Mouse (Mus musculus) hindbrain, postnatal 0 days (tissue): ENCODE data around the gene Psmd1. TPM values are rescaled to one million over a fixed set of nuclear protein-coding genes. Genes with fewer than 3 reads are reported as not detected.

Source experiments
- ATAC-seq: fragments of 200-750 bp; cut with Nextera tagmentation; 2 replicates; pipeline ENCODE4 v1.8.0; 2017; ENCODE audit warnings: mild to moderate bottlenecking, moderate TSS enrichment, moderate library complexity
- DNase-seq: peaks from one replicate; pipeline ENCODE4 v3.0.0-alpha.2; 2015; ENCODE audit warnings: low spot score
- H3K27ac ChIP-seq: fragments of 300-500 bp; sonication (generic); 2 replicates; pipeline ENCODE4 v1.5.1; 2014; ENCODE audit warnings: mild to moderate bottlenecking
- H3K27me3 ChIP-seq: fragments of 300-500 bp; sonication (generic); 2 replicates; pipeline ENCODE4 v1.6.1; 2014; ENCODE audit warnings: low read length, mixed read lengths; ENCODE audit not compliant: insufficient read depth
- H3K36me3 ChIP-seq: fragments of 300-500 bp; sonication (generic); 2 replicates; pipeline ENCODE4 v1.6.1; 2014; ENCODE audit warnings: low read length, mixed read lengths; ENCODE audit not compliant: insufficient read depth
- H3K4me1 ChIP-seq: fragments of 300-500 bp; sonication (generic); 2 replicates; pipeline ENCODE4 v1.6.1; 2014; ENCODE audit warnings: antibody characterized with exemption, low read length, mixed read lengths; ENCODE audit not compliant: insufficient read depth
- H3K4me2 ChIP-seq: fragments of 300-500 bp; sonication (generic); 2 replicates; pipeline ENCODE4 v1.6.1; 2014; ENCODE audit warnings: low read depth, mild to moderate bottlenecking, low read length, moderate library complexity, mixed read lengths
- H3K4me3 ChIP-seq: fragments of 300-500 bp; sonication (generic); 2 replicates; pipeline ENCODE4 v1.5.1; 2014; ENCODE audit warnings: low read length
- H3K9ac ChIP-seq: fragments of 300-500 bp; sonication (generic); replicated peaks from 2 replicates; pipeline ENCODE4 v1.6.1; 2014; ENCODE audit warnings: mild to moderate bottlenecking, low read length, moderate library complexity, mixed read lengths
- H3K9me3 ChIP-seq: fragments of 300-500 bp; sonication (generic); 2 replicates; pipeline ENCODE4 v1.6.1; 2016; ENCODE audit warnings: low read length, mixed read lengths
- CTCF ChIP-seq: IDR thresholded peaks from 2 replicates; pipeline ENCODE4 v1.5.1; 2016; ENCODE audit warnings: antibody characterized with exemption, control low read depth, low read depth
- WGBS: fragments of 180-500 bp; shearing (Covaris S2); extraction: QIAGEN DNeasy Blood & Tissue Kit; methylation state at CpG from one replicate; pipeline ENCODE4 v1.1.7; 2014; 5-methylcytosine and 5-hydroxymethylcytosine counted together
- polyA plus RNA-seq: library from polyadenylated mRNA; unstranded; fragments of >200 nt; fragmentation: Nextera tagmentation; extraction: Ambion mirVana; gene quantifications from 2 replicates; pipeline ENCODE4 v1.2.1, GENCODE M21; 2015
- total RNA-seq: library from RNA; depleted of rRNA; stranded (reverse); fragments of >200 nt; gene quantifications from 2 replicates; pipeline ENCODE4 v1.2.3, GENCODE M21; 2014

The Psmd1 gene
- total and polyA plus RNA-seq, 2 experiments from 2014 or later = 127 to 183 TPM

- H3K9me3 ChIP-seq = no peaks in the 10 kb centered on the region
- H3K36me3 ChIP-seq = no peaks in the 10 kb centered on the region; the same call in 1 of the 2 replicates
- H3K4me3 ChIP-seq = no peak overlapping the region
- no peak overlapping the region for H3K27ac ChIP-seq
- H3K9ac ChIP-seq = no peak overlapping the region
- no peak overlapping the region for H3K4me2 ChIP-seq
- DNase-seq (no peak), ATAC-seq (no peak)
- TF ChIP-seq CTCF = no peak
- no peaks in the 10 kb centered on the region for H3K4me1 ChIP-seq
- no peaks in the 10 kb centered on the region for H3K27me3 ChIP-seq
- WGBS = 78% methylated on average over 5 of the region's 5 CpGs
Measured at GRCm38 (mm10) chr1:86147557-86147956, 83.4 kb downstream of the Psmd1 start.

- Histone ChIP-seq H3K9ac (no peak overlapping the region), H3K4me3 (no peak overlapping the region), H3K36me3 (no peaks in the 10 kb centered on the region; the same call in 1 of the 2 replicates), H3K4me1 (no peaks in the 10 kb centered on the region), H3K27me3 (no peaks in the 10 kb centered on the region), H3K9me3 (no peaks in the 10 kb centered on the region), H3K27ac (no peak overlapping the region), H3K4me2 (no peak overlapping the region)
- ATAC-seq = no peak
- no peak for TF ChIP-seq CTCF
- WGBS = 59% methylated on average over 9 of the region's 9 CpGs
- no peak for DNase-seq
Measured at GRCm38 (mm10) chr1:86148161-86148560, 84.0 kb downstream of the Psmd1 start.

GRCm38 (mm10) chr1:86150929-86151328 is 86.7 kb downstream of the Psmd1 start:
- no peak overlapping the region for H3K9ac ChIP-seq
- no peak overlapping the region for H3K27ac ChIP-seq
- 81% methylated on average over 6 of the region's 6 CpGs for WGBS
- no peak overlapping the region for H3K4me3 ChIP-seq
- H3K36me3 ChIP-seq = no peaks in the 10 kb centered on the region
- no peak for DNase-seq
- H3K4me1 ChIP-seq = 0 out of 2 replicates have a peak, but pooled peaks cover 5% of the 10 kb centered on the region
- no peak overlapping the region for H3K4me2 ChIP-seq
- H3K27me3 ChIP-seq = no peaks in the 10 kb centered on the region
- ATAC-seq = no peak
- no peaks in the 10 kb centered on the region for H3K9me3 ChIP-seq
- TF ChIP-seq CTCF = no peak

GRCm38 (mm10) chr1:86151376-86151775 is 87.2 kb downstream of the Psmd1 start:
- Histone ChIP-seq H3K4me3 (no peak overlapping the region), H3K4me1 (0 out of 2 replicates have a peak, but pooled peaks cover 7% of the 10 kb centered on the region), H3K27me3 (no peaks in the 10 kb centered on the region), H3K4me2 (no peak overlapping the region), H3K9ac (no peak overlapping the region), H3K27ac (no peak overlapping the region), H3K9me3 (no peaks in the 10 kb centered on the region), H3K36me3 (no peaks in the 10 kb centered on the region)
- TF ChIP-seq CTCF = no peak
- WGBS = 86% methylated on average over 7 of the region's 7 CpGs
- DNase-seq (no peak), ATAC-seq (no peak)

GRCm38 (mm10) chr1:86152618-86153017 is 88.4 kb downstream of the Psmd1 start:
- Histone ChIP-seq H3K4me2 (no peak overlapping the region), H3K27ac (no peak overlapping the region), H3K27me3 (no peaks in the 10 kb centered on the region), H3K4me1 (0 out of 2 replicates have a peak, but pooled peaks cover 7% of the 10 kb centered on the region), H3K4me3 (no peak overlapping the region), H3K9me3 (no peaks in the 10 kb centered on the region), H3K9ac (no peak overlapping the region), H3K36me3 (peaks cover 5% of the 10 kb centered on the region; the same call in 1 of the 2 replicates)
- 83% methylated on average over 1 of the region's 1 CpGs for WGBS
- peak; percentile 29 for TF ChIP-seq CTCF
- DNase-seq (no peak), ATAC-seq (no peak)

GRCm38 (mm10) chr1:86154133-86154823 is 90.1 kb downstream of the Psmd1 start, which contains the start of gene Armc9:
Gene Armc9 (plus strand): TSS chr1:86154780.
- H3K9ac ChIP-seq = peak within 1 kb of the TSS; percentile 71
- H3K9me3 ChIP-seq = no peaks in the 10 kb centered on the region
- 0 out of 2 replicates have a peak, but pooled peaks cover 7% of the 10 kb centered on the region for H3K4me1 ChIP-seq
- DNase-seq (peak; percentile 98), ATAC-seq (peak; percentile 99)
- no peak for TF ChIP-seq CTCF
- no peaks in the 10 kb centered on the region for H3K27me3 ChIP-seq
- 4% methylated on average over 40 of the region's 40 CpGs for WGBS
- H3K4me2 ChIP-seq = peak within 1 kb of the TSS; percentile 73
- H3K4me3 ChIP-seq = peak within 1 kb of the TSS; percentile 73
- H3K27ac ChIP-seq = peak within 1 kb of the TSS; percentile 81
- H3K36me3 ChIP-seq = peaks cover 8% of the 10 kb centered on the region; the same call in 1 of the 2 replicates

- no peaks in the 10 kb centered on the region for H3K9me3 ChIP-seq
- WGBS = 0% methylated on average over 17 of the region's 18 CpGs
- peaks cover 9% of the 10 kb centered on the region; the same call in 1 of the 2 replicates for H3K36me3 ChIP-seq
- no peak for DNase-seq
- peak overlapping the region; percentile 73 for H3K4me2 ChIP-seq
- no peaks in the 10 kb centered on the region for H3K27me3 ChIP-seq
- peak overlapping the region; percentile 71 for H3K9ac ChIP-seq
- H3K4me1 ChIP-seq = 0 out of 2 replicates have a peak, but pooled peaks cover 7% of the 10 kb centered on the region
- TF ChIP-seq CTCF = no peak
- no peak; the same call in 1 of the 2 replicates for ATAC-seq
- H3K27ac ChIP-seq = peak overlapping the region; percentile 81
- peak overlapping the region; percentile 73 for H3K4me3 ChIP-seq
Measured at GRCm38 (mm10) chr1:86154824-86155164, 90.6 kb downstream of the Psmd1 start.
